15 mouse cellular contexts compared by ENCODE assay signal in the genomic region with DNA sequence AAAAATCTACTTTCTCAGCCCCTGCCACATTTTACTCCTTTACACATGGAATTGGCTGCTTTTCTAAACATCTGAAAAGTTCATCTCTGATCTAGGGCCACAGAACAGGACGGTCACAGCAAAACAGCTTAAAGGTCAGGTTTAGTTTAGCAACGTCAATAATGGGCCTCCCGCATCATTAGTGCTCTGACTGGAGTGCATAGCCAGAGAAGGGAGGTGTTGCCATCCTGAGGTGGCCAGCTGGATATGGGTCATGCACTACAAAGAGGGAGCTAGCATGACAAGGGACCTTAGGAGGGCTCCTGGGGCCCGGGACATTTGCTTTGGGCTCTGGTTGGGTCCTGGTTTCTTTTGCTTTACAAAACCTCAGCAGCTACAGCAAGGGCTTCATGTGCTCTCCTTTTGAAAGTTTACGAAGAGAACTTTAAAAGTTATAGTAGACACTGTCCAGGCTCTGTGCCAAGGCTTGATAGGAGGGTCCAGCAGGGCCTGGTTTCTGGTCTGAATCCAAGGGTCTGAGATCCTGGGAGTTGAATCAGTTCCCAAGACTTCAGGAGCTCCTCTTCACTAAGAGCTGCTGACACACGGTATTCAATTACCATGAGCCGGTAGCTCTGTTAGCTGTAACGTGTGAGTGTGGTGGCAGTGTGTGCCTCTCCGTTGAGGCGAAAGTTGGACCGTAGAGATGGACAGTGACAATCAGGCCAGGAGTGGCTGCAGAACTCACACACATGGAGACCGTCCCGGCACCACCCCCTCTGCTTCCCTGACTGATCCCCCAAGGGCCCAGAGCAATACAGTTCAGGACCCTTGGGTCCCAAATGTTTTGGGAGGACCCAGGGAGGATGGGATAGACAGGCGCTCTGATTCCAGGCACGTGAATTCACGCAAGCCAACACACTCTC. TPM values are rescaled to one million over a fixed set of nuclear protein-coding genes. Genes with fewer than 3 reads are reported as not detected.
DNase-seq lines count a peak whose midpoint lies in the region; ATAC-seq and TF ChIP-seq lines count a peak whose summit lies in the region.
"Had no signal": no experiment of that assay in that cellular context is flagged by ENCODE, and none has a peak within 500 bp of the region (broad histone marks: within the 10 kb centered on the region; RNA-seq: fewer than 3 reads in every experiment).

No protein-coding gene starts in this region.

- H3K4me3 ChIP-seq in embryonic facial prominence, embryonic 13.5 days, result no peak overlapping the region
- H3K4me3 ChIP-seq in embryonic facial prominence, embryonic 10.5 days, result no peak overlapping the region
- H3K4me3 ChIP-seq in kidney, embryonic 14.5 days (ENCODE audit: low read length), result no peak overlapping the region
- no peak overlapping the region for H3K4me3 ChIP-seq in lung, postnatal 0 days (ENCODE audit: low read depth, low read length)
- no peak overlapping the region for H3K4me3 ChIP-seq in limb, embryonic 15.5 days
- H3K4me3 ChIP-seq: megakaryocyte, embryonic 14.5 days had no signal

- no peaks in the 10 kb centered on the region for H3K9me3 ChIP-seq in embryonic facial prominence, embryonic 13.5 days
- H3K9me3 ChIP-seq in embryonic facial prominence, embryonic 10.5 days, result no peaks in the 10 kb centered on the region
- H3K9me3 ChIP-seq in kidney, embryonic 14.5 days (ENCODE audit: control insufficient read depth, low read length), result no peaks in the 10 kb centered on the region
- no peaks in the 10 kb centered on the region for H3K9me3 ChIP-seq in lung, postnatal 0 days (ENCODE audit: low read length)
- no peaks in the 10 kb centered on the region for H3K9me3 ChIP-seq in limb, embryonic 15.5 days
- H3K9me3 ChIP-seq: megakaryocyte, embryonic 14.5 days had no signal

- intact Hi-C loops in left cerebral cortex, postnatal 10 days (cut with DNase I), result no loop called here

- ATAC-seq in embryonic facial prominence, embryonic 13.5 days (ENCODE audit: insufficient number of reproducible peaks, insufficient read depth, low FRiP score, low TSS enrichment, low read depth), result no peak
- ATAC-seq in kidney, embryonic 14.5 days (ENCODE audit: low FRiP score, low TSS enrichment), result 0 out of 2 replicates have a peak, but pooled peaks have one; percentile 20
- no peak; the same call in 1 of the 2 replicates for ATAC-seq in lung, postnatal 0 days
- ATAC-seq in limb, embryonic 15.5 days (ENCODE audit: insufficient number of reproducible peaks, low FRiP score, low TSS enrichment, low read depth), result 0 out of 2 replicates have a peak, but pooled peaks have one; percentile 7

- H3K4me1 ChIP-seq in embryonic facial prominence, embryonic 13.5 days, result peaks cover 11% of the 10 kb centered on the region; the same call in 1 of the 2 replicates
- H3K4me1 ChIP-seq in embryonic facial prominence, embryonic 10.5 days, result no peaks in the 10 kb centered on the region
- peaks cover 9% of the 10 kb centered on the region; the same call in 1 of the 2 replicates for H3K4me1 ChIP-seq in kidney, embryonic 14.5 days (ENCODE audit: control insufficient read depth, insufficient read depth, low read length)
- peaks cover 6% of the 10 kb centered on the region; the same call in 1 of the 2 replicates for H3K4me1 ChIP-seq in lung, postnatal 0 days (ENCODE audit: insufficient read depth, low read depth, low read length)
- peaks cover 14% of the 10 kb centered on the region for H3K4me1 ChIP-seq in limb, embryonic 15.5 days
- H3K4me1 ChIP-seq: megakaryocyte, embryonic 14.5 days had no signal

- no peak for TF ChIP-seq CTCF in lung, postnatal 0 days (IDR thresholded peaks at IDR 0.05)

- H3K27ac ChIP-seq in embryonic facial prominence, embryonic 13.5 days, result peak overlapping the region; percentile 55; the same call in 1 of the 2 replicates
- no peak overlapping the region for H3K27ac ChIP-seq in embryonic facial prominence, embryonic 10.5 days (replicated peaks)
- no peak overlapping the region; the same call in 1 of the 2 replicates for H3K27ac ChIP-seq in kidney, embryonic 14.5 days (ENCODE audit: low read depth, low read length)
- no peak overlapping the region for H3K27ac ChIP-seq in lung, postnatal 0 days (ENCODE audit: low read length)
- no peak overlapping the region for H3K27ac ChIP-seq in limb, embryonic 15.5 days

- TF ChIP-seq EP300 in lung, postnatal 0 days (IDR thresholded peaks at IDR 0.05), result no peak

- H3K4me2 ChIP-seq in embryonic facial prominence, embryonic 13.5 days, result no peak overlapping the region
- no peak overlapping the region for H3K4me2 ChIP-seq in kidney, embryonic 14.5 days (replicated peaks; ENCODE audit: low read depth, low read length)
- H3K4me2 ChIP-seq in lung, postnatal 0 days (replicated peaks; ENCODE audit: low read depth, low read length), result no peak overlapping the region
- no peak overlapping the region for H3K4me2 ChIP-seq in limb, embryonic 15.5 days
- H3K4me2 ChIP-seq: liver, embryonic 11.5 days had no signal

- DNase-seq in embryonic facial prominence, embryonic 10.5 days (ENCODE audit: low spot score), result no peak
- no peak for DNase-seq in kidney, adult 8-10 months
- peak; percentile 36 for DNase-seq in lung, postnatal 0 days (ENCODE audit: low spot score)
- DNase-seq in lung, postnatal 4 days, result no peak
- no peak for DNase-seq in left cerebral cortex, postnatal 10 days (ENCODE audit: extremely low spot score in 1 of 2, low spot score in 2 of 2)
- DNase-seq: adrenal gland, postnatal 36 days; B cell, adult 2 months; right cerebral cortex, postnatal 14 days; thymus, postnatal 36 days had no signal

- no peaks in the 10 kb centered on the region for H3K36me3 ChIP-seq in embryonic facial prominence, embryonic 13.5 days
- no peaks in the 10 kb centered on the region for H3K36me3 ChIP-seq in embryonic facial prominence, embryonic 10.5 days (replicated peaks)
- H3K36me3 ChIP-seq in kidney, embryonic 14.5 days (ENCODE audit: control insufficient read depth, insufficient read depth, low read length), result no peaks in the 10 kb centered on the region
- no peaks in the 10 kb centered on the region for H3K36me3 ChIP-seq in lung, postnatal 0 days (ENCODE audit: insufficient read depth, low read length)
- no peaks in the 10 kb centered on the region for H3K36me3 ChIP-seq in limb, embryonic 15.5 days

- H3K9ac ChIP-seq in embryonic facial prominence, embryonic 13.5 days, result no peak overlapping the region
- no peak overlapping the region for H3K9ac ChIP-seq in kidney, embryonic 14.5 days (ENCODE audit: low read depth, low read length)
- H3K9ac ChIP-seq in lung, postnatal 0 days (replicated peaks; ENCODE audit: low read depth), result no peak overlapping the region
- no peak overlapping the region for H3K9ac ChIP-seq in limb, embryonic 15.5 days

- no peaks in the 10 kb centered on the region for H3K27me3 ChIP-seq in embryonic facial prominence, embryonic 13.5 days
- H3K27me3 ChIP-seq in embryonic facial prominence, embryonic 10.5 days (replicated peaks; ENCODE audit: low read depth, poor library complexity, severe bottlenecking), result no peaks in the 10 kb centered on the region
- no peaks in the 10 kb centered on the region for H3K27me3 ChIP-seq in kidney, embryonic 14.5 days (ENCODE audit: control insufficient read depth, insufficient read depth, low read length)
- H3K27me3 ChIP-seq in lung, postnatal 0 days (replicated peaks; ENCODE audit: insufficient read depth, low read length), result no peaks in the 10 kb centered on the region
- no peaks in the 10 kb centered on the region for H3K27me3 ChIP-seq in limb, embryonic 15.5 days

- 76% methylated on average over 16 of the region's 16 CpGs for WGBS in embryonic facial prominence, embryonic 13.5 days
- WGBS in embryonic facial prominence, embryonic 10.5 days, result 86% methylated on average over 16 of the region's 16 CpGs
- WGBS in kidney, embryonic 14.5 days, result 52% methylated on average over 16 of the region's 16 CpGs
- 52% methylated on average over 16 of the region's 16 CpGs for WGBS in lung, postnatal 0 days
- 63% methylated on average over 16 of the region's 16 CpGs for WGBS in limb, embryonic 15.5 days

RNA-seq across cellular contexts. Expression of a gene that starts 6.2 kb away (rescaled TPM):
- 0.62 and 0.69 TPM in 2 replicates for polyA plus RNA-seq in embryonic facial prominence, embryonic 13.5 days (2015; fragmentation: Nextera tagmentation; extraction: Ambion mirVana)
- 0.12 and 0.13 TPM in 2 replicates for polyA plus RNA-seq in embryonic facial prominence, embryonic 10.5 days (2016; fragmentation: Nextera tagmentation; extraction: Ambion mirVana)
- polyA plus RNA-seq in kidney, embryonic 14.5 days (2014; fragmentation: Nextera tagmentation; extraction: Ambion mirVana), result 0.04 and 0.16 TPM in 2 replicates
- 0.23 TPM in 2 replicates for polyA plus RNA-seq in lung, postnatal 0 days (2015; fragmentation: Nextera tagmentation; extraction: Ambion mirVana)
- 0.99 and 1.1 TPM in 2 replicates for polyA plus RNA-seq in limb, embryonic 15.5 days (2015; fragmentation: Nextera tagmentation; extraction: Ambion mirVana)
- under 1 TPM; 0.32 to 0.63 TPM for total RNA-seq in left cerebral cortex, postnatal 10 days (2021)
- polyA plus RNA-seq: heart, embryonic 14.5 days; liver, embryonic 11.5 days had no signal

Comparison
In these comparisons a context has a peak if more than half of its experiments do, and no peak if none do; other contexts are left out.
1. ATAC-seq: peak in kidney, embryonic 14.5 days (single experiment) and limb, embryonic 15.5 days (single experiment); none in embryonic facial prominence, embryonic 13.5 days (single experiment) and lung, postnatal 0 days (single experiment).